Mouse (Mus musculus) thymus, postnatal 0 days (tissue): Measurements from ENCODE around the gene Cybc1. TPM values are rescaled to one million over a fixed set of nuclear protein-coding genes. Genes with fewer than 3 reads are reported as not detected.

Experiments
- DNase-seq: peaks from one replicate; pipeline ENCODE4 v3.0.0-alpha.2; 2015; ENCODE audit warnings: low spot score
- polyA plus RNA-seq: library from polyadenylated mRNA; unstranded; fragments of >200 nt; fragmentation: Nextera tagmentation; extraction: Ambion mirVana; gene quantifications from 2 replicates; pipeline ENCODE4 v1.2.1, GENCODE M21; 2015

The Cybc1 gene
- polyA plus RNA-seq, 1 experiment from 2014 or later: 68.0 TPM

DNA sequence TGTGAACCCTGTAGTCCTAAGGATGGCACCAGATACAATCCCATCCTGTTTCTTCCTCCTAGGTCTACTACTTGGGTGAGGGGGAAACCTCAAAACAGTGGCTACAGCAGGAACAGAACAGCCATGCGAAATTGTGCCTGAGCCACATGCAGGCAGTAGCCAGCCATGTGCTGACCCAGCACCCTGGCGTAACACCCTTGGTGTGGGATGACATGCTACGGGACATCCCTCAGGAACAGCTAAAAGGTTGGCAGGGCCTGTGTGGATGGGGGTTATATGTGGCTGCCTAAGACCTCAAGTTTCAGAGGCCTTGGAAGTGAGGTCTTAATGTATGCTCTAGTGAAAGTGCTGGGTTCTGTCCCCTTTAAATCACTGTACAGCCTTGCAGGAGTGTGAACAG lies 12.3 kb downstream of the Cybc1 start:
- DNase-seq: no peak

DNA sequence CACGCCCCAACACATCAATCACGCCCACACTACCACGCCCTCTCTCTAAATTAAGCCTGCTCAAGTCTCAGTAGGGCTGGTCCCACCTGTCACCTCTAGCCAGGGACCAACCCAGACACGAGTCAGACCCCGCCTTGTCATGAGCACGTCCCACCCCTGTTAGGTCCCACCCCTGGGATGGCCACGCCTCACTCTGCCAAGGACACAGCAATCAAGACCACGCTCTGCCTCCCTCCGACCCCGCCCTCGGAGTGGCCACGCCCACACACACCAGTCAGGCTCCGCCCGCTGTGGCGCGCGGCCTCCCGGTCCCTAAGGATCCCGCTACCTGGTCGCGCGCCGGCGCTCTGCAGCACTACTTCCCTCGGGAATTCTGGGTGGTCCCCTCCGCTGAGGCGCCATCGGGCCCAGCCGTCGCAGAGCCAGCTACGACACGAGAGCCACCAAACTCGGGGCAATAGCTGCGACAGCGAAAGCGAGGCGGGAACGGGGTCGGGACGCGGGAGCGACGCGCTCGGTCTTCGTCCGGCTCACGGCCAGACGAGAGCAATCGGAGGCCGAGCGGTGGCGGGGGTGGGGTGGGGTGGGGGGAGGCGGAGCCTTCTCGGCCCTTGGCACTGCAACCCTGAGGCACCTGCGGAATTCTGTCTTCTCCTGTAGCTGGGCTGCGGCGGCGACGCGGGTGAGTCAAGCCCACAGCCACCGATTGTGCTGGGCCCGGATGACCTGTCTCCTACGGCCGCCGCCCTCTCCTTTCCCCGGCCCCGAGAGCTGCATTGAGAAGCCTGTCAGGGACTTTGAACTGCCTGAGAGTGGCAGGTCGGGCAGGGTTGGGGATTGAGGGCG lies 24.7 kb downstream of the Cybc1 start, which contains the start of the genes Hexdc and Ogfod3:
TSS of gene Hexdc (plus strand) at position 273 of the 846 bp plus-strand sequence.
TSS of gene Ogfod3 (minus strand) at position 551 of the 846 bp plus-strand sequence.
- peak; percentile 96 for DNase-seq

DNA sequence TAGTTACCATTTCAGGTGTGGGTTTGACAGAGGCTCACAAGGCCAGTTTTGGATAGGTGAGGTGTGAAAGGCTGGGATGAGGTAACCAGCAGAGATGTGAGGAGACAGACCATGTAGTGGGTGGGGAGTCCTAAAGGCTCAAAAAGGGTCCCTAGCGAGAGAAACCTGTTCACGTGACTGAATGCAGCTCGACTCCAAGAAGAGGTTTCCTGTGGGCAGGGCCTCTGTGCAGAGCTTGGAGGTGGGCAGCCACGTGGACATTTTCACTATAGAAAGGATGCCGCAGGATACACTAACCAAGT lies 25.3 kb downstream of the Cybc1 start:
- no peak for DNase-seq

DNA sequence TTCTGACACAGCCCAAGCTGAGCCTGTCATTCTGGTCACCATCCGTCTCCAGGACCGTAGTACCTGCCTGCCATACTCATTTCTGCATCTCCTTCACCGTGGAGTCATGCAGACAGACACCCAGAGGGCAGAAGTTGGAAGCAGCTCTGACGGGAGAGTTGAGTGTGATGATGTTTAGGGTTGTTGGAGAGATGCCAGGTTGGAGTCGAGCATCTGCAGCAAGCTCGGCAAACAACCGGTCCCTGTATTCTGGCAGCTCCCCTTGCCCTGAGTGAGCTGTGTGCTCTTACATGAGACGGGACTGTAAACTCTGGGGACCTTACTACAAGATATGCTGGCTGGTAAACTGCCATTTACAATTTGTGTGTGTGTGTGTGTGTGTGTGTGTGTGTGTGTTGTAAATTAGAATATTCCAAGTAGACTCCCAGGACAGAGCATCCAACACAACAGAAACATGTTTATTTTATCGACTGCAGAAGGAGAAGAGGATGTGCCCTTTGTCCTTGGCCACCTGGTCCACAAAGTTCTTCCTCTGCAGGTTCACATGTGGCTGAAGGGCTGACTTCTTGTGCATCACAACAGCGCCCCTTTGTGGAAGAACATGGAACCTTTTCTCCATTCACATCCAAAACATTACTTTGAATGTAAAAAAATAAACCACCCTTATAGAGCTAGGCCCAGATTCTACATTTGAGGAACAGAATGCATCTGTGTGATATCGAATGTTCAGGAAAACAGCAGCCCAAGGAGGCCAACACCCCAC lies 27.5 kb downstream of the Cybc1 start:
- DNase-seq: peak; percentile 44

DNA sequence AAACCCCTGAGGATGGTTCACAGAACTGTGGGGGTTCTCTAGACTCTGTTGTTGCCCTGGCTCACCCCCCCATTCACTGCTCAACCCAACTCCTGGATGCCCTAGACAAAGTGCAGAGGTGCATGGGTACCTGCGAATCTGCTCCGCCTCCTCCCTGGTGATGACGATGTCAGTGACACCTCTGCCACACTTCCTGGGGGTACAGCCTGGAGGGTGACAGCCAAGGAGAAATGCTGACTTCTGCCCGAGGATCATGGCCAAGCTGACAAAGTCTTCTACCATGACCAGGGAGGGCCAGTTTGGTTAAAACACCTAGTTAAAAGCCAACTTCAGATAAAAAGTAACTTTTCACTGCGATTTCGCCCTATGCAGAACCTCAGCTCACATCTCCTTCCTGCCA lies 28.3 kb downstream of the Cybc1 start:
- DNase-seq: no peak

DNA sequence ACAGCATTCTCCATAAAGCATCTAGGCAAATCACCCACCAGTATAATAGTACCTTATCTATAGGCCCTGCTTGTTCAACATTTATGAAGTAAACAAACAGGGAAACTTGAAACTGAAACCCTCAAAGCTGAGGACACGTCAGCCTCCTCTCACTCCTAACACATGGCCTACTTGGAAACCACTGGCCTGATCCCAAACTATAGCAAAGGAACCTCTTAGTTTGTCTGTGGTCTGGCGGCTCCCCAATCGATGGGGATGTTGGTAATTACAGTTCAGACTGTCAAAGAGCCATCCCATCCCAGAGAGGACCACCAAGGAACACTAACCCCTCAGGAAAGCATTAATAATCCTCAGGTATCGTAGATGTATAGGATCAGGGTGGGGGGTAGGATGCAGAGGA lies 29.3 kb downstream of the Cybc1 start:
- DNase-seq: no peak

DNA sequence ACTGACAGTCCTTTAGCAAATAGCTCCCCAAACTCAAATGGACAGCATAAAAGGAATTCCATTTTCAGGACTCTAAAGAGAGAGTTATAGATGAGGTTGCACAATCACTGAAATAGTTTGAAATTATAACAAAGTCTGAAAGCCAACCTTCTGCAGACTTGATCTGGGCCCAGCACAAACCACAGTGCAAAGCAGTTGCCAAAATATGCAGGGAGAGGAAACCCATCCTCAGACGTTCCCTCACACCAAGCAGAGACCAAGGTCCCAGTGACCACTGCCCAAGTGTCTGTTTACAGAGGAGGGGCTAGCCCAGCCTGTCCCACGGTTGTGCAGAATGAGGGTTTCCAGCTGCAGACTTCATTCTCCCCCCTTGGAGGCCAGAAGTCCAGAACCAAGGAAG lies 30.5 kb downstream of the Cybc1 start:
- DNase-seq: no peak

DNA sequence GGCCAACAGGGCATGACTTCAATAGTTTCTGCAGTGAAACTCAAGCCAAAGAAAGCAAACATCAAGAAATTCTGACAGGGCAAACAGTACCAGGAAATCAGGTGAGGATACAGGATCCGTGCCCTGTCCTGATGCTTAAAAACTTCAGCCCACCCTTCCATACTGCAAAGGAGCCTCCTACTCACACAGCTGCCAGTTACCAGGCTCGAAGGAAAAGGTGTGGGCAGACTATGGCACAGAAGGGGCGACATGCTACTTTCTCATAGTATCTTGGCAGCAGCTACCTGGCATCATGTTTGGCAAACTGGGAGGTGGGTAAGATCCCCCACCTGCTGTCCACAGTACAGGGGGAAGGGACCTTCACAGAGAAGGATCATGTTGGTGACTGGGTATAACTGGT lies 35.7 kb downstream of the Cybc1 start:
- no peak for DNase-seq

DNA sequence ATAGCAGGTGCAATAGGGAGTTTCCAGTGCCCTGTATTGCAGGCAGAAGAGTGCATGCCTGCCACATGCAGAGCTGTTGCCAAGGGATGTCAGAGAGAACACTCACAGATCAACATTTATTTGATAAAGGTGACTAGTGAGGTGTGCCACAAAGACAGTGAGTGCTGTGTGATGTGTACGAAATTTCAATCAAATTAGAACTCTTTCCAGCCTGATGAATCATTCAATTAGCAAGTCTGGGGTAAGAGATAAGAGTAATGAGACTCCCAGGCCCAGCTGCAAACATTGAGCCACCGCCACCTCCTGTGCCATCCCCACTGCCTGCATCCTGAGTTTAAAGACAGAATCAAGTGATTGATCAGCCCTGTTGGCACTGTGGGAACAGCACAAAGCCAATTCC lies 36.4 kb downstream of the Cybc1 start:
- DNase-seq: no peak

DNA sequence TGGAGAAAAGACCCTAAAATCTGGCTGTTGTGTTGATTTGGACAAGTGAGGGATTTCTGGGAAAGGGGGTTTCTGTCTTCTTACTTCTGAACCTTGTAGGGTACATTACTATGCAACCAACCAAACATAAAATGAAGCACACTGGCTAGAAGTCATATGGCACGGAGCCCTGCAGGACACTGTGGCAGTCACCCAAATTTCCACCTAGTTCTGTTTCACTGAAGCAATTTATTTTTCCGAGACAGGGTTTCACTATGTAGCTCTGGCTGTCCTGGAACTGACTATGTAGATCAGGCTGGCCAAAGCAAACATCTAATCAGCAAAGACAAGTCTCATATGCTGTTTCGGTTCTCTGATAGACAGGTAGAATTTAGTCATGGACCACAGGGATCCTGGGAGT lies 39.4 kb downstream of the Cybc1 start:
- DNase-seq: no peak

DNA sequence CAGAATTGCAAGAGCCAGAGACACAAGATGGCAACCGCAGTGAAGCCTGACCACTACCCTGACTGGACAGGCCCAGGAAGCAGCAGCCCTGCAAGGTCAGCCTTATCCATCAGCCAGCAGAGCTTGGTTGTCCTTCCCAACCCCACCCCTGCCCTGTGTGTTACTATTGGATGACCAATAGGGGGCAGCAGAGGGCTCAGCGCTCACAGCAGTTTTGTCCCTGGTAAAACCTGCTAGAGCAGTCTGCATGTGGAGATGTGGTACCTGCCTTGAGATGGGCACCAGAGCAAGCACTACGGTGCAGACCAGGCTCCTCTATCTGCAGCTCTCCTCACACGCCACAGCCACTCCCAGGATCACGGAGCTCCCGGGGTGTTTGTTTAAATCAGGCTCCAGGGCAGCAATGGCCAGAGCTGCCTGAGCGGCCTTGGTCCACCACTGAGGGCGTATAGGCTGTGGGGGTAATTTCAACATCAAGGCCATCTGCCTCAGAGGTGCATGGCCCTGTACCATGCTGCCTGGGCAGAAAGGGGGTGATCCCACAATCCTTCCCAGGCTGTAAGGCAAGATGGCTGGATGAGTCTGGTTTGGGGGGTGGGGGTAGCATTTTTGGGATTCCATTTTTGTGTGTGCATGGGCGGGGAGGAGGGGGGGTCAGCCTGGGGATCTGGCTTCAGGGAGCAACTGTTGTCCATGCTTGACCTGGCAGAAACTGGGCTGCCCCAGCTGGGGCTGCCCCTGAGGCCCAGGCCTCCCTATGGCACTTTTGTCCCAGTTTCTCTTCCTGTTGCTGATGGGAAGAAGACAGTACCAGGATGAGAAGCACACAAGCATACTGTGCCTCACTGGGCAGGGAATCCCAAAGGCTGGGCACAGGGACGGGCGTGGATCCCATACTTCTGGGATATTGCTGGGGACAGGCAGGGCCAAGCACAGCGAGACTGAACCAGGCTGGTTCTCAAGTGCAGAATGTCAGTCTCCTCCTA lies 52.5 kb downstream of the Cybc1 start:
- DNase-seq: peak; percentile 59

DNA sequence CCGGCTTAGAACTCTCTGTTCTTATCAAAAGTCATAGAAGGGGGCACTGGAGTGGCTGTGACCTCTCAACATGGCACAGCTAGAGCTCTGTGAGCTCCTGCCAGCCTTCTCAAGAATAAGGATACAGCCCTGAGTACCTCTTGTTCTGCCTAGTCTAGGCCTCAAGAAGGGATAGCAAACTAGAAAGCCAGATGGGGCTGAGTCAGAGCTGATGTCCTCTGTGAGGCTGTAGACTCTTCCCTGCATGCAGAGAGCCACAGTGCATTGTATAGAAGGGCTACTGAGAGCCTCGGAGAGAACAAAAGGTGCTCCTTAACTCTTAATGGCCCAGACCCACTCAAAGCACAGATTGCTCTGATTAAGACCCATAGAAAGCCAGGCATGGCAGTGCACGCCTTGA lies 54.9 kb downstream of the Cybc1 start:
- DNase-seq: no peak

DNA sequence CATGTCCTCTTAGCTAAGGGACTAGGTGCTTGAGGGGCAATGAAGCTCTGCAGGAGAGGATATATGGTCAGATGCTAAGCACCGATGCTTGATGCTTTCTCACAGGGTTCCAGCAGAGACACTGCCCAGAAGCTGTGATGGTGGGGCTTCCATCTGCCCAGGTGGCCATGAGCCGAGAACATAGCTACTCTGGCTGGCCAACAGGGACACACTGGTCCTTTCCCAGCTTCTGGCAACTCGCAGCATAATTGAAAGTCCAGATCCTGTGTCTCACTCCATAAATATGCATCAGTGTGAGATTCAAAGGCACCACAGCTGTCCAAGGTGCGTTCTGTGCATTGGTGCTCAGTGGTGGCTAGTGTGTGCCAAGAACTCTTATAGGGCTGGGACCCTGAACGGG lies 55.9 kb downstream of the Cybc1 start:
- DNase-seq: no peak

Other genes starting within 250 kb of the Cybc1 start
- gene Csnk1d, start 238.0 kb downstream of the Cybc1 start, polyA plus RNA-seq: 77.6 and 85.8 TPM in 2 replicates
- 17.9 and 25.7 TPM in 2 replicates for gene Cd7, start 189.9 kb downstream of the Cybc1 start, polyA plus RNA-seq
- gene Sectm1b, start 165.8 kb downstream of the Cybc1 start, polyA plus RNA-seq: 0.27 and 0.53 TPM in 2 replicates
- 2.5 and 4.1 TPM in 2 replicates for gene Sectm1a, start 148.1 kb downstream of the Cybc1 start, polyA plus RNA-seq
- gene Tex19.2, start 110.6 kb downstream of the Cybc1 start, polyA plus RNA-seq: 0.10 and 0.13 TPM in 2 replicates
- not detected in 2 replicates for gene Tex19.1, start 83.2 kb downstream of the Cybc1 start, polyA plus RNA-seq
- gene Uts2r, start 69.1 kb downstream of the Cybc1 start, polyA plus RNA-seq: 0.37 and 0.61 TPM in 2 replicates
- gene Hexdc, start 24.9 kb downstream of the Cybc1 start, polyA plus RNA-seq: 3.0 and 3.3 TPM in 2 replicates
- gene Ogfod3, start 24.6 kb downstream of the Cybc1 start, polyA plus RNA-seq: 15.7 TPM in 2 replicates
- 28.5 and 41.6 TPM in 2 replicates for gene Narf, start 7.9 kb upstream of the Cybc1 start, polyA plus RNA-seq
- gene Foxk2, start 30.7 kb upstream of the Cybc1 start, polyA plus RNA-seq: 5.2 and 7.0 TPM in 2 replicates
- 57.6 and 58.9 TPM in 2 replicates for gene Wdr45b, start 125.1 kb upstream of the Cybc1 start, polyA plus RNA-seq
- 0.64 and 1.0 TPM in 2 replicates for gene Rab40b, start 158.9 kb upstream of the Cybc1 start, polyA plus RNA-seq
- 7.4 and 7.8 TPM in 2 replicates for gene Fn3krp, start 192.1 kb upstream of the Cybc1 start, polyA plus RNA-seq
- gene Fn3k, start 205.6 kb upstream of the Cybc1 start, polyA plus RNA-seq: 6.8 and 6.9 TPM in 2 replicates
- gene Tbcd, start 222.6 kb upstream of the Cybc1 start, polyA plus RNA-seq: 45.5 and 51.7 TPM in 2 replicates